Mouse (Mus musculus) lung, adult 2 months (tissue): ENCODE data around the gene Lrrc25. TPM values are rescaled to one million over a fixed set of nuclear protein-coding genes. Genes with fewer than 3 reads are reported as not detected.

Source experiments
- DNase-seq: peaks from one replicate; pipeline ENCODE4 v3.0.0; 2022
- H3K4me1 ChIP-seq: fragments of 200-500 bp; 2 replicates; pipeline ENCODE4 v1.6.1; 2011; ENCODE audit warnings: low read length; ENCODE audit not compliant: control insufficient read depth, insufficient read depth
- H3K4me3 ChIP-seq: fragments of 200-500 bp; replicated peaks from 2 replicates; pipeline ENCODE3; 2011; ENCODE audit warnings: low read depth, mild to moderate bottlenecking, control low read depth, low read length; ENCODE audit errors: extremely low read depth
- CTCF ChIP-seq: fragments of 200-500 bp; IDR thresholded peaks from 2 replicates; pipeline ENCODE4 v1.5.1; 2011; ENCODE audit warnings: mild to moderate bottlenecking, low read length, control low read depth; ENCODE audit not compliant: insufficient read depth
- POLR2A ChIP-seq: fragments of 200-500 bp; IDR thresholded peaks from 2 replicates; pipeline ENCODE4 v1.6.1; 2011; ENCODE audit warnings: low read depth, mild to moderate bottlenecking, control low read depth, low read length, borderline replicate concordance; ENCODE audit errors: extremely low read depth
- WGBS: fragments of 180-500 bp; shearing (Covaris S2); methylation state at CpG from one replicate; pipeline ENCODE4 v1.1.7; 2018; 5-methylcytosine and 5-hydroxymethylcytosine counted together
- polyA plus RNA-seq: library from polyadenylated mRNA; depleted of rRNA; stranded (reverse); fragments of >200 nt; gene quantifications from 2 replicates; pipeline ENCODE4 v1.2.3, GENCODE M21; 2012; rRNA removed

Gene Lrrc25
- polyA plus RNA-seq, 1 experiment = 10.4 TPM

DNA sequence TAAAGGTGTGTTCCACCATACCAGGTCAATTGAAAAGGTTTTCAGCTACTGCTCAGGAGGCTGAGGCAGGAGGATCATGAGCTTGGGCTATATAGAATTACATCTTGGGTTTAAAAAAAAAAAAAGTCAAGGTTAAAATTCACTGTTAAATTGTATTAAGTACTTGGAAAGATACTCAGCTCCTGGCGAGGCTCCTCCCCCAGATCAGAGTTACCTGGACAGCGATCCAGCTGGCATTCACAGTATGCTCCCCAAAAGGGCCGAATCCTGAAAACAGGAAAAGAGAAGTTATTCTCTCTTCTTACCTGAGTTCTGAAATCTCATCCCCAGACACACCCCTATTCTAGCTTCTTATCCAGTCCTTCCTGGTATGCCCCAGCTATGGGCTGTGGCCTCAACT, 41.3 kb downstream of the Lrrc25 start:
- no peak overlapping the region for H3K4me3 ChIP-seq
- no peak for DNase-seq
- 88% methylated on average over 3 of the region's 3 CpGs for WGBS
- peaks cover 7% of the 10 kb centered on the region for H3K4me1 ChIP-seq
- no peak for TF ChIP-seq CTCF
- no peak for TF ChIP-seq POLR2A

DNA sequence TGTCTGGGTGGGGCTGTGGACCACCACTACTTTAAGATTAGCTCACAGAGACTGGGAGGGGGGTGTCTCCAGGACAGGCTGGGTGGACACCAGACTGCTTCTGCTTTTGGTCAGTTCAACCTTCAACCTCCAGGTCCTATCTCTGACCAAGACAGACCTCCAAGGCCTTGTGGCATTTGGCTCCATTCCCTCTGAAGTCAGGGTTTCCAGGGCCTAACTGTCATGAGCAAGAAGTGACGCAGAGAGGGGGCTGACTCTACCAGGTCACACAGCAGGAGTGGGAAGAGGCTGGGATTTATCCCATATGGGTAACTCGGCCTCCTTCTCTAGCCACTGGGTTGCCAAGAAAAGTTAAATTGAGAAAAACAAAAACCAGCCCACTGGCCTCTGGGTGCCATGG, 41.8 kb downstream of the Lrrc25 start:
- no peak for TF ChIP-seq CTCF
- no peak for TF ChIP-seq POLR2A
- DNase-seq = no peak
- Histone ChIP-seq H3K4me1 (peaks cover 7% of the 10 kb centered on the region), H3K4me3 (no peak overlapping the region)
- 84% methylated on average over 2 of the region's 2 CpGs for WGBS

DNA sequence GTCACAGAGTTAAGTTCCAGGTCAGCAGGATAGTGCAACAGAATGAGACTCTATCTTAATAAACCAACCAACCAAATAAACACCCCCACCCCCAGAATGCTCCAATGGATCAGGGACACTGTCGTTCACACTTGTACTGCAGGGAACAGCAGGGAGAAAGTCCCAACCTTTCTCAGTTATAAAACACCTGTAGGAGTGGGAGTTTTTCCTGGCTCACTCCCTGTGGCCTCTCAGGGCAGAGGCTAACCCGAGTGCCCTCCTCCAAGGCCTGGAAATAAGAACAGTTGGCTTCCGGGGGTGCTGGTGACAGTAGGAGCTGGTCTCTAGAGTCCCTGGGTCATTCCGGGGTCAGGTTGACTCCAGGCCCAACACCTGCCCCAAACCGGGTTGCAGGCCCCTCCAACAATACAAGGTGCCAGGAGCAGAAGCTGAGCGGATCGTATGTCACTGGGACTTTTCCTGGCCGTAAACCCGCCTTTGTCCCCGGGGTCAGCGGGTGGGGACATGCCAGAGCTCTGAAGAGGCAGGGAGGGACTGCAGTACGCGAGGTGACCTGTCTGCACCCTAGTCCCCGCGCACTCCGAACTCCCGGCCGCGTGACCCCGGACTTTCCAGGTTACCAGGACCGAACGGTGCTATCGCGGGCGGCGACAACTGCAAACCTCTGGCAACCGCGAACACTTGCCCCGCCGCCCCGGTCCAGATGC, 43.1 kb downstream of the Lrrc25 start:
- H3K4me1 ChIP-seq = peaks cover 3% of the 10 kb centered on the region
- no peak for DNase-seq
- no peak for TF ChIP-seq POLR2A
- WGBS = 2% methylated on average over 31 of the region's 31 CpGs
- peak overlapping the region; percentile 91 for H3K4me3 ChIP-seq

DNA sequence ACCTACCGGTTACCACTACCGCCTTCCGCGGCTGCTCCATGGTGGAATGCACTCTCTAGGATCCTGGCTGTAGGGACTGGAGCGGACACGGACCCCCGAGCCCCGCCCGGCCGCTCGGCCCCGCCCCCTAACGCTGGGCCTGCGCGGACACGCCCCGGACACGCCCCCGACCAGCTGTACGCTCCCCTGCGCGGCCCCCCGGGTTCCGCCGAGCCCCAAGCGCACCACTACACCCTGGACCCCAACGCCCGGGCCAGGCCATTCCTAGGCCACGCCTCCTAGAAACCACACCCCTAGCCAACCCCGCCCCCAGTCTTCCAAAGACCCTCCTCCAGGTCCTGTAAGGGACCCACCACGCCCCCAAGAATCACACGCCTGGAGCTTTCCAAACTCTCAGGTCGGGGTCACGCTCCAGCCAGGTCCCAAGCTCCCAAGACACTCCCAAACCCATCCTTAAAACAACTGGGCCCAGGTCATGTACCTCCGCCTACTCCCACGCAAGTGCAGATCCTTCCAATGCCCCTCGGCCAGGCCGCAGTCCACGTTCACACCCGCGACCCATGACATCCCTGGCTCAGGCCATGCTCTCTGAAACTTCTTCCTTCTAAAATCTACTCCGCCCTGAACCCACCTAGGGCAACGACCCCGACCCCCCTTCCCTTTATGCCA, 43.8 kb downstream of the Lrrc25 start:
- Histone ChIP-seq H3K4me1 (peaks cover 3% of the 10 kb centered on the region), H3K4me3 (peak overlapping the region; percentile 91)
- WGBS = 3% methylated on average over 44 of the region's 44 CpGs
- DNase-seq = peak; percentile 90
- TF ChIP-seq POLR2A (peak; percentile 81; the same call in 1 of the 2 replicates), CTCF (no peak)

DNA sequence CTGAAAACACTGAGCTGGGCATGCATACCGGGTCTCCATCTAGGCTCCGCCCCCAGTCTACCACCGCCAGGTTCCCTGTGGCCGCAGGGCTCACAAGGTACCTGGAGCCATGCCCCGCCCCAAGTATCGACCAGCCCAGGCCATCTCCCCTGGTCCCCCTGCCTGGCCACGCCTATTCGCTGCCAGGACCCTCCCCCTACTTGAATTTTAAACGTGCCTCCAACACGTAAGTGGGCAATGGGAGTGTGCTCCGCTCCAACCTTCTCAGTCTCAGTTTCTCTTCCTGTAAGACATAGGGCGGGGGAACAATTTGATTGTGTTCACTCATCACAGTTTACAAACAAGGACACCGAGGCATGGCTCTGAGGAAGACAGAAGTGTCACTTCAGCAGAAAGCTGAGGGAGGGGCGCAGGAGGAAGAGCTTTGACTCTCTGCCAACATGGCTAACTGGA, 44.3 kb downstream of the Lrrc25 start, which contains the start of gene Pgpep1:
Pgpep1 (minus strand) TSS at position 116 of the 453 bp plus-strand sequence.
- peak within 1 kb of the TSS; percentile 91 for H3K4me3 ChIP-seq
- WGBS = 5% methylated on average over 14 of the region's 14 CpGs
- TF ChIP-seq CTCF (no peak), POLR2A (no peak)
- DNase-seq = no peak
- H3K4me1 ChIP-seq = peaks cover 3% of the 10 kb centered on the region

DNA sequence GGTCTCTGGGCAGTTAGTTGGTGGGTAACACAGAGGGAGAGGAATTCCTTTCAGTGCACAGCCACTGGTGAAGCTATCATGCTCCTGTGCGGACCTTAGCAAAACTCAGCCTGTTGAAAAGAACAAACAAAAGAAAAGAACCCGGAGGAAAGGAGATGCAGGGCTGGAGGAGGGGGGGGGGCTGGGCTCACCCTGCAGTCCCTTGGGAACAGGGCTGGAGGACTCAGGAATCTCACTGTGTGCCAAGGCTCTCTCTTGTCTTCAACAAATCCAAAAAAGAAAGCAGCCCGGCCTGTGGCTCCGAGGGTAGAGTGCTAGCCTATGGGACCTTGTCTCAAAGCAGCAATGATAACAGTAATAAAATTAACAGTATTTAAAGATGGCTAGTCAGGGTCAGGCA, 47.7 kb downstream of the Lrrc25 start:
- DNase-seq = no peak
- Histone ChIP-seq H3K4me3 (no peak overlapping the region), H3K4me1 (peaks cover under 1% of the 10 kb centered on the region)
- TF ChIP-seq POLR2A (no peak), CTCF (no peak)
- 47% methylated on average over 4 of the region's 4 CpGs for WGBS

DNA sequence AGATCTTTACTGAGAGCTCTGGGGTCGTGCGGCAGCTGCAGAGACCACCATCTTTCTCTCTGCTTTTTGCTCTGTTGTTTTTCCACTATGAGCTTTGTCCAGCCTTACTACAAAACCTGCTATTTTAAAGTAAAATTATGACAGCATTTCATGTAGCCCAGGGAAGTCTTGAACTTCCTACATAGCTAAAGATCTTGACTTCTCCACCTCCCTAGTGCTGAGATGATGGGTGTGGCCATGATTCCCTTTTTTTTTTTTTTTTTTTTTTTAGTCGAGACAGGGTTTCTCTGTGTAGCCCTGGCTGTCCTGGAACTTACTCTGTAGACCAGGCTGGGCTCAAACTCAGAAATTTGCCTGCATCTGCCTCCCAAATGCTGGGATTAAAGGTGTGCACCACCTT, 48.7 kb downstream of the Lrrc25 start:
- no peak overlapping the region for H3K4me3 ChIP-seq
- no peak for TF ChIP-seq POLR2A
- no peak for TF ChIP-seq CTCF
- DNase-seq = no peak
- H3K4me1 ChIP-seq = no peaks in the 10 kb centered on the region
- WGBS = 69% methylated on average over 3 of the region's 3 CpGs

DNA sequence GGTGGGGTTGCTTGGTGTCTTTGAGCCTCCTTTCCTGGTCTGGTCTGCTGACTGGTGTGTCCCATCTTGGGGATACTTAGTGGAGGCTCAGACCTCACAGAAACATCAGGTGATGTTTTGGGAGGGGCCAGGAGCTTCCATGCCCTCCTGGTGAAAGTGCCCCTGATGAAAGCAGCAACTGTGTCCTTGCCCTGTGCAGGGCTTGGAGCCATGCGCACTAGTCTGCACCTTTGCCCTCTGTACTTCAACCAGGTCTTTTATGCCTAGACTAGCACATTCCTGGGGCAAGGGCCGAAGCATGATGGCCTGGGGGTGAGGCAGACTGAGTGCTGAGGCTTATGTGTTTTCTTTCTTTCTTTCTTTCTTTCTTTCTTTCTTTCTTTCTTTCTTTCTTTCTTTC, 49.6 kb downstream of the Lrrc25 start:
- H3K4me1 ChIP-seq = no peaks in the 10 kb centered on the region
- H3K4me3 ChIP-seq = no peak overlapping the region
- TF ChIP-seq CTCF (no peak), POLR2A (no peak)
- no peak for DNase-seq
- WGBS = 79% methylated on average over 2 of the region's 2 CpGs

DNA sequence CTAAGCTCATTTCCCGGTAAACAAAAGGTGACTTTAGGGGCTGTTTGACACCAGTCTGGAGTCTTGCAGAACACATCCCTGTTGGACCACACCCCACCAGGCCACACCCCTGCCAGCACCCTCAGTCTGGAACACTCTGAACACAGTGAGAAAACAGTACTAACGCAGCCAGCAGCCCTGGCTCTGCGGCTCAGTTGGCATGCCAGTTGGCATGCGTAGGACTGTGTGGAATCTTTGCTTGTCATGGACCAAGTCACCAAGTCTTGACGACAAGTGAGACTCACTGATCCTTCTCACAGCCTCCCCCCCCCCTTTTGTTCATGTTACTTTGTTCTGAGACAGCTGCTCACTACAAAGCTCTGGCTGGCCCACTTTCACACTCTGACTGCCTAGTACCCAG, 51.1 kb downstream of the Lrrc25 start:
- TF ChIP-seq POLR2A = no peak
- no peak for TF ChIP-seq CTCF
- WGBS = 46% methylated on average over 5 of the region's 5 CpGs
- no peaks in the 10 kb centered on the region for H3K4me1 ChIP-seq
- DNase-seq = no peak
- H3K4me3 ChIP-seq = no peak overlapping the region

Other genes starting within 250 kb of the Lrrc25 start
- gene Comp, start 242.6 kb upstream of the Lrrc25 start, polyA plus RNA-seq = 0.51 and 1.3 TPM in 2 replicates
- 18.7 and 20.4 TPM in 2 replicates for gene Crtc1, start 176.6 kb upstream of the Lrrc25 start, polyA plus RNA-seq
- gene Klhl26, start 139.2 kb upstream of the Lrrc25 start, polyA plus RNA-seq = 51.3 and 57.2 TPM in 2 replicates
- 10.5 and 12.2 TPM in 2 replicates for gene Tmem59l, start 128.8 kb upstream of the Lrrc25 start, polyA plus RNA-seq
- gene Crlf1, start 123.0 kb upstream of the Lrrc25 start, polyA plus RNA-seq = 27.7 and 34.3 TPM in 2 replicates
- gene Rex1bd, start 109.4 kb upstream of the Lrrc25 start, polyA plus RNA-seq = 145 and 178 TPM in 2 replicates
- gene Uba52, start 105.4 kb upstream of the Lrrc25 start, polyA plus RNA-seq = 370 and 371 TPM in 2 replicates
- 361 and 369 TPM in 2 replicates for gene Fkbp8, start 88.4 kb upstream of the Lrrc25 start, polyA plus RNA-seq
- 48.7 and 54.6 TPM in 2 replicates for gene Kxd1, start 88.2 kb upstream of the Lrrc25 start, polyA plus RNA-seq
- 29.6 and 32.9 TPM in 2 replicates for gene Ell, start 76.7 kb upstream of the Lrrc25 start, polyA plus RNA-seq
- 102 and 112 TPM in 2 replicates for gene Isyna1, start 21.8 kb upstream of the Lrrc25 start, polyA plus RNA-seq
- gene Ssbp4, start 7.3 kb upstream of the Lrrc25 start, polyA plus RNA-seq = 228 and 351 TPM in 2 replicates
- gene Gdf15, start 16.3 kb downstream of the Lrrc25 start, polyA plus RNA-seq = 5.4 and 6.6 TPM in 2 replicates
- gene Pgpep1, start 44.2 kb downstream of the Lrrc25 start, polyA plus RNA-seq = 32.2 and 33.7 TPM in 2 replicates
- gene Lsm4, start 57.1 kb downstream of the Lrrc25 start, polyA plus RNA-seq = 75.2 and 76.3 TPM in 2 replicates
- gene Jund, start 82.8 kb downstream of the Lrrc25 start, polyA plus RNA-seq = 378 and 717 TPM in 2 replicates
- gene Iqcn, start 87.3 kb downstream of the Lrrc25 start, polyA plus RNA-seq = 0.03 TPM in 1 of 2 replicates, not detected in the other
- 0.43 and 1.2 TPM in 2 replicates for gene Gm3336, start 102.4 kb downstream of the Lrrc25 start, polyA plus RNA-seq
- 4.1 and 5.5 TPM in 2 replicates for gene Pde4c, start 107.6 kb downstream of the Lrrc25 start, polyA plus RNA-seq
- gene Rab3a, start 138.5 kb downstream of the Lrrc25 start, polyA plus RNA-seq = 46.4 and 53.4 TPM in 2 replicates
- 61.6 and 80.0 TPM in 2 replicates for gene Mpv17l2, start 144.8 kb downstream of the Lrrc25 start, polyA plus RNA-seq
- 112 and 119 TPM in 2 replicates for gene Pik3r2, start 160.6 kb downstream of the Lrrc25 start, polyA plus RNA-seq
- 84.2 and 87.0 TPM in 2 replicates for gene Mast3, start 188.9 kb downstream of the Lrrc25 start, polyA plus RNA-seq
- 0.86 and 1.5 TPM in 2 replicates for gene Il12rb1, start 192.3 kb downstream of the Lrrc25 start, polyA plus RNA-seq
- 50.3 and 78.3 TPM in 2 replicates for gene Arrdc2, start 223.6 kb downstream of the Lrrc25 start, polyA plus RNA-seq
- gene Kcnn1, start 247.1 kb downstream of the Lrrc25 start, polyA plus RNA-seq = 3.4 and 5.0 TPM in 2 replicates